Mouse (Mus musculus): ENCODE data around the gene Maz. TPM values are rescaled to one million over a fixed set of nuclear protein-coding genes. Genes with fewer than 3 reads are reported as not detected.

Maz gene
- polyA plus RNA-seq (2015; fragmentation: Nextera tagmentation; extraction: Ambion mirVana) = 47.9 and 48.1 TPM in 2 replicates

DNA sequence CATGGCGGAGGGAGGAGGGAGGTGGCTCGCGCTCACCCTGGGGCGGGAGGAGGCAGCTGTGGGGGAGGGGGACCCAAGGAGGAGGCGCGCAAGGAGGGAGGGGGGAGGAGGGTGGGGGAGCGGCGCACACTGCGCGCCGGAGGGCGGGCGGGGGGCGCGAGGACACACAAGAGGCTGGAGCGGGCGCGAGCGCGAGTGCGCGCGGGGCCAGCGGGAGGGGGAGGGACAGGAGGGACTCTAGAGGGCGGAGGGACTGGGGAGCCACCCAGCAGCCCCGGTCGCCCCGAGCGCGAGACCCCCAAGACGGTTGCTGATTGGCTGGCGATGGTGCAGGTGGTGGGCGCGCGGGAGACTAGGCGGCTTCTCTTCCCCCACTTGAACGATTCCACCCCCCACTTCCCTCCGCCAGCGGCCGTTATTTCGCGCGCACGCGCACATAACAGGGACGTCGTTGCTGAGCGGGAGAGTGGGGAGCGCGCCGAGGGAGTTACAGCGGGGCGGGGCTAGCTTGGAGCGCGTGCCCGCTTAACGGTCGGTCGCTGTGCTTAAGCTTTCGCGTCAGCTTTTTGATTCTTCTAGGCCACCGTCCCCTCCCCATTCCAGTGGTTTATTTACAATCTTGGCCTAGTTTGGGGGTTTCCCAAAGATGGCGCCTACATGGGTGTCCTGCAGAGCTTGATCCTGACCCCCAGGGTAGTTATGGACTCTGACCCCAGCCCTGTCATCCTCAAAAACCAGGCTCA is at the start of gene Maz:
TSS of gene Maz (minus strand) at position 54 of the 743 bp plus-strand sequence.
- Histone ChIP-seq H3K9ac (replicated peaks; ENCODE audit: low read length) (peak within 1 kb of the TSS; percentile 97), H3K4me1 (ENCODE audit: insufficient read depth, low read length) (peaks cover 38% of the 10 kb centered on the region), H3K4me2 (replicated peaks; ENCODE audit: low read depth, low read length) (peak within 1 kb of the TSS; percentile 87), H3K27me3 (ENCODE audit: insufficient read depth, low read length) (no peaks in the 10 kb centered on the region), H3K9me3 (ENCODE audit: low read length) (no peaks in the 10 kb centered on the region), H3K36me3 (ENCODE audit: insufficient read depth, low read length) (peaks cover 58% of the 10 kb centered on the region), H3K27ac (ENCODE audit: low read length) (peak within 1 kb of the TSS; percentile 99), H3K4me3 (ENCODE audit: low read length) (peak within 1 kb of the TSS; percentile 95)
- WGBS = under 1% methylated on average over 38 of the region's 63 CpGs
- peak; percentile 92 for ATAC-seq (ENCODE audit: low FRiP score, low TSS enrichment)

DNA sequence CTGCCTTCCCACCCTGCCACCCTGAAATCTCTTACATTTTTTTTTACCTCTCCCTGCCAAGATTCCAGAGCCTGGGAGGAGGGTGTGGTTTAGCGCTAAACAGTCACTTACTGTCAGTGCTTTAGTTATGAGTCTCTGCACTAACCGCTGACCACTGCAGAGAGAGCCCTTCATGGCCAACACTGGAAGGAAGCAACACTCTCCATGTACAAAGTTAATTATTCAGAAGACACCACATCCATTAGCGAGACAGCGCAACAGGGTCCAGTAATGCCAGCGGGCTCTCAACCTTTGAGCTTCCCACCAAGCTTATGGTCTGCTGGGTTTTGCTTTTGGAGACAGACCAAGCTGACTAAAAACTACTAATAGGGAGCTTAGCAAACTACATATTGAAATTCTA is 49.4 kb upstream of the Maz start:
- H3K4me1 ChIP-seq (ENCODE audit: insufficient read depth, low read length) = 0 out of 2 replicates have a peak, but pooled peaks cover 4% of the 10 kb centered on the region
- H3K27me3 ChIP-seq (ENCODE audit: insufficient read depth, low read length) = no peaks in the 10 kb centered on the region
- H3K4me2 ChIP-seq (replicated peaks; ENCODE audit: low read depth, low read length) = no peak overlapping the region
- no peak overlapping the region; the same call in 1 of the 2 replicates for H3K27ac ChIP-seq (ENCODE audit: low read length)
- WGBS = 84% methylated on average over 5 of the region's 5 CpGs
- H3K4me3 ChIP-seq (ENCODE audit: low read length) = no peak overlapping the region
- no peaks in the 10 kb centered on the region for H3K36me3 ChIP-seq (ENCODE audit: insufficient read depth, low read length)
- ATAC-seq (ENCODE audit: low FRiP score, low TSS enrichment) = peak; percentile 82
- no peak overlapping the region for H3K9ac ChIP-seq (replicated peaks; ENCODE audit: low read length)
- H3K9me3 ChIP-seq (ENCODE audit: low read length) = no peaks in the 10 kb centered on the region

DNA sequence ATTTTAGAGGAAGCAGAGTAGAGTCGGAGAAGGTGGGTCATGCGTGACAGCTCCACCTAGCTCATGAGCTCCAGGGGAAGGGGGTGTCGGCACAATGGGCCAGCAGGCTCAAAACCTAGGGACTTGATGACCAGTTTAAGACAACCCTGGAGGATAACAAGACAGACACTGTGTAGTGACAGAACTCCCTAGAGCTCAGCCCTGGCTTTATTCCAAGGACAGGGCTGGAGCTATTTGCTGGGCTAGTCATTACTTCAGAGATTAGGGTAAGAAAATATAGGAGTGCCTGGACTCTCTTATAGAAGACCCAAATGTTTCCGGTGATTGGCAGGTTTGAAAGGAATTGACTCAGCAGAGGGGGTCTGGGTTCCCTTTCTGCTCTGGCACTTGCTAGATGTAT is 46.4 kb upstream of the Maz start:
- H3K4me2 ChIP-seq (replicated peaks; ENCODE audit: low read depth, low read length) = no peak overlapping the region
- no peaks in the 10 kb centered on the region for H3K9me3 ChIP-seq (ENCODE audit: low read length)
- no peak for ATAC-seq (ENCODE audit: low FRiP score, low TSS enrichment)
- H3K36me3 ChIP-seq (ENCODE audit: insufficient read depth, low read length) = no peaks in the 10 kb centered on the region
- 0 out of 2 replicates have a peak, but pooled peaks cover 4% of the 10 kb centered on the region for H3K4me1 ChIP-seq (ENCODE audit: insufficient read depth, low read length)
- no peak overlapping the region for H3K27ac ChIP-seq (ENCODE audit: low read length)
- 64% methylated on average over 4 of the region's 4 CpGs for WGBS
- H3K27me3 ChIP-seq (ENCODE audit: insufficient read depth, low read length) = no peaks in the 10 kb centered on the region
- no peak overlapping the region for H3K4me3 ChIP-seq (ENCODE audit: low read length)
- H3K9ac ChIP-seq (replicated peaks; ENCODE audit: low read length) = no peak overlapping the region

DNA sequence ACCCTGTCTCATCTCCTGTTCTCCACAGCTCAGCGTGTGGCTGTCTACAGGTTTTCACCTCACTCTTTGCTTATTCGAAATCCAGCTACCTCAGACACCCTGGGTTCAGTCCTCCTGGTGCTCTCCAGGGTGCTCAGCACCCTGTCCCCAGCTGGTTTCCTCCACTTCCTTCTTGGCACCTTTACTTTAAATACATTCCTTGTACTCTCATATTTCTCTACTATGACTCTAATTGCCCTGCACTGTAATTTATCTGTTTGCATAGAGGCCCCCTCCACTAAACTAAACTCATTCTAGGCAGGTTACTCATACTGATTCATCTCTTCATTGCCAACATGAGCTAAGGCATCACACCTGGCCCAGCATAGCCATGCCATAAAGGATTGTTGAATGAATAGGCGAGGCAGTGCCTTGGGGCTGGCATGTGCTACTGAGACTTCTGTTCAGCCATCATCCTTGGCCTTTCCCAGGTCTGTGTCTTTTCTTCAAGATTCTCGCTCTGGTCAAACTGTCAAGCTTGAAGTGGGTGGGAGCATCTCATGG is 44.1 kb upstream of the Maz start:
- H3K36me3 ChIP-seq (ENCODE audit: insufficient read depth, low read length) = no peaks in the 10 kb centered on the region
- 0 out of 2 replicates have a peak, but pooled peaks cover 4% of the 10 kb centered on the region for H3K4me1 ChIP-seq (ENCODE audit: insufficient read depth, low read length)
- no peak overlapping the region for H3K4me2 ChIP-seq (replicated peaks; ENCODE audit: low read depth, low read length)
- no peak overlapping the region for H3K9ac ChIP-seq (replicated peaks; ENCODE audit: low read length)
- ATAC-seq (ENCODE audit: low FRiP score, low TSS enrichment) = no peak
- no peak overlapping the region for H3K27ac ChIP-seq (ENCODE audit: low read length)
- no peaks in the 10 kb centered on the region for H3K9me3 ChIP-seq (ENCODE audit: low read length)
- no peak overlapping the region for H3K4me3 ChIP-seq (ENCODE audit: low read length)
- WGBS = 69% methylated on average over 4 of the region's 4 CpGs
- H3K27me3 ChIP-seq (ENCODE audit: insufficient read depth, low read length) = no peaks in the 10 kb centered on the region

DNA sequence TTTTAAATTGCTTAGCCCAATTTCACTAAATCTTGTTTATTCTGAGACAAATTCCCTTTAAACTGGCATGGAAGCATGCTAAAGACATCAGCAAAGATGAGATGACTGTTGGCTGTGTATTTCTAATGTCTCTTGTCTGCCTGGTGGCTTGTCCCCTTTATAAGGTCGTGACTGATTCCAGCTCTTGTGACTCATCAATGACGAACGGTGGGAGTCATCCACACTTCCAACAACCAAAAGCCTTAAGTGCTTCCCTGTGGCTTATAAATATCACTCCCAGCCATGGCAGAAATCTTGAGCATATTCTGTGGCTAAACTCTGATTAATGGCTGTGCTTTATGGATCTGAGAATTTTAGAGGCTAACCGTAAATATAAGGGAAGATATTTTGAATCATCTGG is 39.5 kb upstream of the Maz start:
- no peak overlapping the region for H3K9ac ChIP-seq (replicated peaks; ENCODE audit: low read length)
- H3K27ac ChIP-seq (ENCODE audit: low read length) = no peak overlapping the region
- H3K4me3 ChIP-seq (ENCODE audit: low read length) = no peak overlapping the region
- H3K27me3 ChIP-seq (ENCODE audit: insufficient read depth, low read length) = no peaks in the 10 kb centered on the region
- peaks cover 8% of the 10 kb centered on the region; the same call in 1 of the 2 replicates for H3K4me1 ChIP-seq (ENCODE audit: insufficient read depth, low read length)
- H3K36me3 ChIP-seq (ENCODE audit: insufficient read depth, low read length) = no peaks in the 10 kb centered on the region
- H3K9me3 ChIP-seq (ENCODE audit: low read length) = no peaks in the 10 kb centered on the region
- no peak for ATAC-seq (ENCODE audit: low FRiP score, low TSS enrichment)
- H3K4me2 ChIP-seq (replicated peaks; ENCODE audit: low read depth, low read length) = no peak overlapping the region
- WGBS = 71% methylated on average over 4 of the region's 4 CpGs

DNA sequence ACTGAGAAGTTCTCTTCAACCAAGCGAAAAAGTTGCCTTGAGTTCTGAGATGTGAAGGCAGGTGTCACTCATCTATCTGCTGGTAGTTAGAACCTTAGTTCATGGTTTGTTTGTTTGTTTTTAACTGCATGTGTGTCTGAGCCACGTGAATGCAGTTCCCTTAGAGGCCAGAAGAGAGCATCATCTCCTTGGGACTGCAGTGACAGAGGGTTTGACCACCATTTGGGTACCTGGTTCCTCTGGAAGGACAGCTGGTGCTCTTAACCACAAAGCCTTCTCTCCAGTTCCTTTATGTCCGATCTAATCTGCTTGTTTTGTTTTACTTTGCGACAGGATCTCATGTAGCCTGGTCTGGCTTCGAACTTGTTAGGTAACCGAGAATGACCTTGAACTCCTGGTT is 38.7 kb upstream of the Maz start:
- H3K4me2 ChIP-seq (replicated peaks; ENCODE audit: low read depth, low read length) = no peak overlapping the region
- no peaks in the 10 kb centered on the region for H3K27me3 ChIP-seq (ENCODE audit: insufficient read depth, low read length)
- H3K4me3 ChIP-seq (ENCODE audit: low read length) = no peak overlapping the region
- no peaks in the 10 kb centered on the region for H3K9me3 ChIP-seq (ENCODE audit: low read length)
- H3K4me1 ChIP-seq (ENCODE audit: insufficient read depth, low read length) = peaks cover 8% of the 10 kb centered on the region; the same call in 1 of the 2 replicates
- H3K36me3 ChIP-seq (ENCODE audit: insufficient read depth, low read length) = no peaks in the 10 kb centered on the region
- H3K9ac ChIP-seq (replicated peaks; ENCODE audit: low read length) = no peak overlapping the region
- H3K27ac ChIP-seq (ENCODE audit: low read length) = no peak overlapping the region
- WGBS = 85% methylated on average over 6 of the region's 6 CpGs
- no peak for ATAC-seq (ENCODE audit: low FRiP score, low TSS enrichment)

DNA sequence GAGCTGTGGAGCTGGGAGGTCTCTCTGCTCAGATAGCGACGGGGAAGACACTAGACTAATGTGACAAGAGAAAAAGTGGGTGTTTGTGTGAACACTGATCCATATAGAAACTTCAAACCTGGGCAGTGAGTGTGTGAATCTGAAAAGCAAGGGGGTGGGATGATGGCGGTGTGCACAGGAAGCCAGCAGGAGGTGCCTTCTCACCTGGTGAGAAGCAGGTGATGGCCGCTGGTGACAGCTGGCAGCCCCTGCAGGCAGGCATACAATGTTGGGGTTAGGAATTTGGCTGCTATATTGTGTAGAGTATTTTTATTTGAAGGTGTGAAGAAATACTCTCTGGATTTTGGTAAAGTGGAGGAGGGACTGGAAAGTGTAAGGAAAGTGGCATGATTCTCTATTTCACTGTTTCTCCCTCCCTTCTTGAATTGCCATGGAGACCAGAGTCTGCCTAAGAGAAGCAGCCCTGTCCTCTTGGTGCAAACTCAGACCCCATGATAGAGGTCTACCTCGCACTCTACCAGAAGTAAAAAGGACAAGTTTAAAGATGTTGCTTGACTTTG is 28.3 kb upstream of the Maz start:
- Histone ChIP-seq H3K36me3 (ENCODE audit: insufficient read depth, low read length) (no peaks in the 10 kb centered on the region), H3K4me3 (ENCODE audit: low read length) (no peak overlapping the region), H3K4me1 (ENCODE audit: insufficient read depth, low read length) (no peaks in the 10 kb centered on the region), H3K9me3 (ENCODE audit: low read length) (no peaks in the 10 kb centered on the region), H3K4me2 (replicated peaks; ENCODE audit: low read depth, low read length) (no peak overlapping the region), H3K27me3 (ENCODE audit: insufficient read depth, low read length) (no peaks in the 10 kb centered on the region), H3K27ac (ENCODE audit: low read length) (no peak overlapping the region), H3K9ac (replicated peaks; ENCODE audit: low read length) (no peak overlapping the region)
- WGBS = 73% methylated on average over 5 of the region's 5 CpGs
- no peak for ATAC-seq (ENCODE audit: low FRiP score, low TSS enrichment)

DNA sequence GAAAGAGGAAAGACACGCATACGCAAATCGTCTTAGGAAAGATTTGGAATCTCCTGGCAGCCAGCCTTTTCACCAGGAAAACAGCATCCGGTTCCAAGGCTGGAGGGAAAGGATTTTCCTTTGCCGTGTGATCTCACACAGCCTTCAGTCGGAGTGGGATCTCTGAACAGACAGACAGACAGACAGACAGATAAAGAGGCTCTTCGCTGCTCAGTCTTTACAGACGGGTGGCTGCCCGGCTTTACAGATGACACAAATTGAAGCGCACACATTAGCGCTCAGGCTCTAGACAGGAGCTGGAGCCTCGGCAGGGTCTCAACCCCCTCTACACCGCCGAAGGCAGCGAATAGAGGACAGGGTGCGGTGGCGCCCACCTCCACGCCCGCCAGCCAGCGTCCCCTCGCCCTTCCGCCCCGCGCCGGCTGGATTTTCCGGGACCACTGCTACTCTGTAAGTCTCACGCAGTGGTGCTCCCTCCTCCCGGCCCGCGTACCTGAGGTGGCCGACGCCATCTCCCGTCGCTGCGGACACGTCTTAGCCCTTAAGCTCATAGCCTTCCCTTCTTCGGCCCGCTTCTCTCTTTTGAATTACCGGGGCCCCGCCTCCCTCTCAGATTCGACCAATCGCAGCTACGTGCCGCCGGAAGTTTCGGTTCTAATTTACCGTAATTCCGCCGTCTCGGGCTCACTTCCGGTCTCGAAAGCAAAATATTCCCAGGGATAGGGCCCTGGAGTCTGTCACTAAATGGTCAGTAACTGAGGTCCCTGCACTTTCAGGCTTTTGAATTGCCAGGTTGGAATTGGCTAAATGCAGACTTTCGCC is 15.2 kb upstream of the Maz start, which contains the start of gene Kif22:
TSS of gene Kif22 (minus strand) at position 621 of the 822 bp plus-strand sequence.
- Histone ChIP-seq H3K4me2 (replicated peaks; ENCODE audit: low read depth, low read length) (peak within 1 kb of the TSS; percentile 78), H3K4me1 (ENCODE audit: insufficient read depth, low read length) (peaks cover 19% of the 10 kb centered on the region), H3K9ac (replicated peaks; ENCODE audit: low read length) (peak within 1 kb of the TSS; percentile 89), H3K36me3 (ENCODE audit: insufficient read depth, low read length) (peaks cover 14% of the 10 kb centered on the region), H3K9me3 (ENCODE audit: low read length) (no peaks in the 10 kb centered on the region), H3K27me3 (ENCODE audit: insufficient read depth, low read length) (no peaks in the 10 kb centered on the region), H3K27ac (ENCODE audit: low read length) (peak within 1 kb of the TSS; percentile 80), H3K4me3 (ENCODE audit: low read length) (peak within 1 kb of the TSS; percentile 91)
- WGBS = under 1% methylated on average over 53 of the region's 53 CpGs
- peak; percentile 91 for ATAC-seq (ENCODE audit: low FRiP score, low TSS enrichment)

DNA sequence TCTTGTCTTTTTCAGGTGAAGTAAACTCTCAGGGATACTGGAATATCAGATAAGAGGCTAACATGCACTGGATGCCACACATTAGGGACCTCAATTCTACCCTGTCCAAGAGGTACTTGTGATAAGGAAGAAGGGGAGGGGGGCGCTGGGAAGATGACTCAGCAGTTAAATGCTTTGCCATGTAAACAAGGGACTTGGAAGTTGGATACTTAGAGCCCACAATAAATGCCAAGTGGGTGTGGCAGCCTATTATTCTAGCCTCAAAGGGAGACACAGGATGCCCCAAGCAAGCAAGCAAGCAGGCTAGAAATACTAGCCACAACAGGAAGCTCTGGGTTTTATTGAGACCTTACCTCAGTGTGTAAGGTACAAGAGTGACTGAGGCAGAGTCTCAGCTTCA is 4.4 kb upstream of the Maz start:
- peaks cover 10% of the 10 kb centered on the region for H3K4me1 ChIP-seq (ENCODE audit: insufficient read depth, low read length)
- no peak overlapping the region for H3K27ac ChIP-seq (ENCODE audit: low read length)
- no peaks in the 10 kb centered on the region for H3K27me3 ChIP-seq (ENCODE audit: insufficient read depth, low read length)
- H3K4me2 ChIP-seq (replicated peaks; ENCODE audit: low read depth, low read length) = no peak overlapping the region
- WGBS = 84% methylated on average over 1 of the region's 1 CpGs
- H3K9ac ChIP-seq (replicated peaks; ENCODE audit: low read length) = no peak overlapping the region
- no peaks in the 10 kb centered on the region for H3K9me3 ChIP-seq (ENCODE audit: low read length)
- no peak overlapping the region for H3K4me3 ChIP-seq (ENCODE audit: low read length)
- no peak for ATAC-seq (ENCODE audit: low FRiP score, low TSS enrichment)
- H3K36me3 ChIP-seq (ENCODE audit: insufficient read depth, low read length) = peaks cover 58% of the 10 kb centered on the region

Data from kidney, embryonic 16.5 days (tissue).